Mouse (Mus musculus): Measurements from ENCODE around the gene Gm9918. TPM values are rescaled to one million over a fixed set of nuclear protein-coding genes. Genes with fewer than 3 reads are reported as not detected.

Gene Gm9918
- total RNA-seq, 2 experiments from 2014 or later, result not detected

Other genes starting within 250 kb of the Gm9918 start
- gene Krt18, start 242.4 kb upstream of the Gm9918 start, total RNA-seq (2014; fragmentation: Nextera tagmentation), result 11.4 and 20.2 TPM in 2 replicates
- gene Krt18, start 242.4 kb upstream of the Gm9918 start, total RNA-seq (2017), result 12.4 and 24.9 TPM in 2 replicates
- 244 and 264 TPM in 2 replicates for gene Eif4b, start 196.8 kb upstream of the Gm9918 start, total RNA-seq (2014; fragmentation: Nextera tagmentation)
- gene Eif4b, start 196.8 kb upstream of the Gm9918 start, total RNA-seq (2017), result 450 TPM in 2 replicates
- gene Tns2, start 170.2 kb upstream of the Gm9918 start, total RNA-seq (2014; fragmentation: Nextera tagmentation), result 0.17 TPM in 1 of 2 replicates, not detected in the other
- gene Tns2, start 170.2 kb upstream of the Gm9918 start, total RNA-seq (2017), result not detected in 2 replicates
- gene Spryd3, start 134.3 kb upstream of the Gm9918 start, total RNA-seq (2014; fragmentation: Nextera tagmentation), result 10.9 and 12.6 TPM in 2 replicates
- gene Spryd3, start 134.3 kb upstream of the Gm9918 start, total RNA-seq (2017), result 13.2 and 24.2 TPM in 2 replicates
- not detected in 2 replicates for gene Igfbp6, start 126.2 kb upstream of the Gm9918 start, total RNA-seq (2014; fragmentation: Nextera tagmentation)
- gene Igfbp6, start 126.2 kb upstream of the Gm9918 start, total RNA-seq (2017), result not detected in 2 replicates
- 0.85 and 0.97 TPM in 2 replicates for gene Soat2, start 120.0 kb upstream of the Gm9918 start, total RNA-seq (2014; fragmentation: Nextera tagmentation)
- gene Soat2, start 120.0 kb upstream of the Gm9918 start, total RNA-seq (2017), result 0.15 and 0.56 TPM in 2 replicates
- gene Zfp740, start 67.3 kb upstream of the Gm9918 start, total RNA-seq (2014; fragmentation: Nextera tagmentation), result 48.7 and 68.9 TPM in 2 replicates
- gene Zfp740, start 67.3 kb upstream of the Gm9918 start, total RNA-seq (2017), result 23.8 and 27.8 TPM in 2 replicates
- gene Csad, start 65.8 kb upstream of the Gm9918 start, total RNA-seq (2014; fragmentation: Nextera tagmentation), result 17.0 and 18.1 TPM in 2 replicates
- gene Csad, start 65.8 kb upstream of the Gm9918 start, total RNA-seq (2017), result 7.5 and 23.4 TPM in 2 replicates
- 7.4 and 42.7 TPM in 2 replicates for gene Itgb7, start 38.6 kb upstream of the Gm9918 start, total RNA-seq (2014; fragmentation: Nextera tagmentation)
- 15.2 and 31.6 TPM in 2 replicates for gene Itgb7, start 38.6 kb upstream of the Gm9918 start, total RNA-seq (2017)
- gene Rarg, start 13.0 kb upstream of the Gm9918 start, total RNA-seq (2014; fragmentation: Nextera tagmentation), result 7.5 and 11.5 TPM in 2 replicates
- gene Rarg, start 13.0 kb upstream of the Gm9918 start, total RNA-seq (2017), result 2.0 and 3.4 TPM in 2 replicates
- gene Mfsd5, start 8.9 kb downstream of the Gm9918 start, total RNA-seq (2014; fragmentation: Nextera tagmentation), result 20.0 and 39.8 TPM in 2 replicates
- 16.1 and 29.4 TPM in 2 replicates for gene Mfsd5, start 8.9 kb downstream of the Gm9918 start, total RNA-seq (2017)
- gene Espl1, start 25.7 kb downstream of the Gm9918 start, total RNA-seq (2014; fragmentation: Nextera tagmentation), result 20.8 and 21.7 TPM in 2 replicates
- 30.4 and 50.0 TPM in 2 replicates for gene Espl1, start 25.7 kb downstream of the Gm9918 start, total RNA-seq (2017)
- gene Pfdn5, start 55.6 kb downstream of the Gm9918 start, total RNA-seq (2014; fragmentation: Nextera tagmentation), result 299 and 314 TPM in 2 replicates
- gene Pfdn5, start 55.6 kb downstream of the Gm9918 start, total RNA-seq (2017), result 366 and 404 TPM in 2 replicates
- 63.3 and 88.7 TPM in 2 replicates for gene Myg1, start 61.1 kb downstream of the Gm9918 start, total RNA-seq (2014; fragmentation: Nextera tagmentation)
- gene Myg1, start 61.1 kb downstream of the Gm9918 start, total RNA-seq (2017), result 55.1 and 59.9 TPM in 2 replicates
- gene Aaas, start 80.2 kb downstream of the Gm9918 start, total RNA-seq (2014; fragmentation: Nextera tagmentation), result 120 and 123 TPM in 2 replicates
- 147 and 153 TPM in 2 replicates for gene Aaas, start 80.2 kb downstream of the Gm9918 start, total RNA-seq (2017)
- gene Sp7, start 96.6 kb downstream of the Gm9918 start, total RNA-seq (2014; fragmentation: Nextera tagmentation), result not detected in 2 replicates
- gene Sp7, start 96.6 kb downstream of the Gm9918 start, total RNA-seq (2017), result not detected in 2 replicates
- gene Sp1, start 135.6 kb downstream of the Gm9918 start, total RNA-seq (2014; fragmentation: Nextera tagmentation), result 59.6 and 71.6 TPM in 2 replicates
- gene Sp1, start 135.6 kb downstream of the Gm9918 start, total RNA-seq (2017), result 52.0 and 56.1 TPM in 2 replicates
- not detected in 2 replicates for gene Amhr2, start 174.8 kb downstream of the Gm9918 start, total RNA-seq (2014; fragmentation: Nextera tagmentation)
- not detected in 2 replicates for gene Amhr2, start 174.8 kb downstream of the Gm9918 start, total RNA-seq (2017)
- 75.2 and 97.2 TPM in 2 replicates for gene Prr13, start 188.5 kb downstream of the Gm9918 start, total RNA-seq (2014; fragmentation: Nextera tagmentation)
- 35.4 and 53.4 TPM in 2 replicates for gene Prr13, start 188.5 kb downstream of the Gm9918 start, total RNA-seq (2017)
- gene Pcbp2, start 200.0 kb downstream of the Gm9918 start, total RNA-seq (2014; fragmentation: Nextera tagmentation), result 731 and 799 TPM in 2 replicates
- gene Pcbp2, start 200.0 kb downstream of the Gm9918 start, total RNA-seq (2017), result 213 and 218 TPM in 2 replicates
- gene Gm10337, start 233.2 kb downstream of the Gm9918 start, total RNA-seq (2014; fragmentation: Nextera tagmentation), result 7.7 TPM in 1 of 2 replicates, not detected in the other
- not detected in 2 replicates for gene Gm10337, start 233.2 kb downstream of the Gm9918 start, total RNA-seq (2017)
- gene Map3k12, start 246.5 kb downstream of the Gm9918 start, total RNA-seq (2014; fragmentation: Nextera tagmentation), result 0.38 TPM in 1 of 2 replicates, not detected in the other
- 0.26 and 0.60 TPM in 2 replicates for gene Map3k12, start 246.5 kb downstream of the Gm9918 start, total RNA-seq (2017)
- gene Tarbp2, start 247.6 kb downstream of the Gm9918 start, total RNA-seq (2014; fragmentation: Nextera tagmentation), result 29.4 and 36.3 TPM in 2 replicates
- gene Tarbp2, start 247.6 kb downstream of the Gm9918 start, total RNA-seq (2017), result 18.7 and 20.0 TPM in 2 replicates